Mouse (Mus musculus): ENCODE measurements at regions not wholly inside any gene's neighbourhood (a gene's known extent, or its start where the extent isn't known, plus 50 kb on each side); places are given as distances from the start of the nearest gene placed in this dataset.

DNA sequence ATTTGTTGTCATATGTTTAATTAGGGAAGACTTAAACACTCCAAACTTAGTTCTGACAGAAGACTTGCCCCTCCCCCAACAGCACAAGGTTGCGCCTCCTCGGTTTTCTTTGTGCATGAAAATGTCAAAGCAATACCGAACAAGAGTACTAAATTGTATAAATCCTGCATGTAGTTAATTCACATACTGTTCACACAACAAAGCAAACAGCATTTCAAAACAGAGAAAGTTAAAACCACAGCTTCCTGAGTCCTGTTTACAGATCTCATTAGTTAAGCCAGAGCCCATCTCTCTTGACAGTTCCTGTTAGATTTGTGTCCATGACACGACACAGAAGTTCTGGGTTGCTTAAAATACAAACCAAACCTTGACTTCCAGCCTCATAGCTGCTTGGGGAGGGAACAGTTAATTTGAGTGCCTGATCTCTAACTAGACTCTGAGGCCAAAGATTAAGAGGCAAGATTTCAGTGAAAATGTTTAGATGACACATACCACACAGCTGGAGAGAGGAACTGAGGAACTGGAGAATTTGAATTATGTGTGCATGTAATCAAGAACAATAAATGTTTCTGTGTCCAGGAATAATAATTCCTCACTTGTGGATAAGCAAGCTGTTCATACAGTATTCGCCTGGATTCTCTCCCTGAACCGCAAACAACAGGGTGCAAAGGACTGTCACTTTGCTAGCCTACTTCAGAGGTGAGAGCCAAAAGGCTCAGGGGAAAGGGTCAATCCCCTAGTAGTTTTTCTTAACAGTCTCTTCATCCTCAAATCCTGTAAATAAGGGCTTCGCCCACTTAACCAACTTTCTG lies 113.3 kb upstream of the Tbl1xr1 start:
- TF ChIP-seq CTCF (IDR thresholded peaks at IDR 0.05) (no peak), POLR2A (IDR thresholded peaks at IDR 0.05; ENCODE audit: insufficient read depth, low read depth, low read length) (no peak), EP300 (IDR thresholded peaks at IDR 0.05; ENCODE audit: insufficient read depth, low read depth, low read length) (no peak)
